Mouse (Mus musculus) frontal cortex, adult 2 months (tissue): ENCODE data around the gene Gsta4. TPM values are rescaled to one million over a fixed set of nuclear protein-coding genes. Genes with fewer than 3 reads are reported as not detected.
"Not testable (repeated sequence)": the region's sequence is repeated elsewhere in the genome, so short reads cannot be mapped to it uniquely, and the experiment has no call there.

Experiments
- DNase-seq, 2 experiments: peaks; one replicate each; pipeline ENCODE4 v3.0.0; 2022; ENCODE audit warnings: low spot score in 1 of 2; ENCODE audit errors: extremely low spot score in 1 of 2
- polyA plus RNA-seq: library from polyadenylated mRNA; depleted of rRNA; stranded (reverse); fragments of >200 nt; gene quantifications from 2 replicates; pipeline ENCODE4 v1.2.3, GENCODE M21; 2012; rRNA removed

Gsta4 gene
- 90.2 and 94.2 TPM in 2 replicates for polyA plus RNA-seq

DNA sequence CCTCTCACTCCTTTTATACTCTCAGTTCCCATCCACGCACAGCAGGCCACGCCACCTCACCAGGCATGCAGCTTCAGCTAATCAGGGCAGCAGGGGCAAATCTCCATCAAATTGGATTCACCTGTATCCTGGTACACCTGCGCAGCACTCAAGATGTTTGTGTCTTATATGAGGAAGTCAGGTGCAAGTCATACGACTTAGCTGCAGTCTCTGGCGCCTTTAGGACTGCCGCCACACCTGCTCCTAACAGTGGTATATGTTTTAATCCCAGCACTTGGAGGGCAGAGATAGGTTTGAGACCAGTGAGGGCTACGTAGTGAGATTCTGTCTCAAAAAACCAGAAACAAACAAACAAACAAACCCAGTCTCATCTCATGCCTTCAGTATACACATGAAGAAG is at the start of gene Gsta4:
Gsta4 (plus strand) TSS at position 301 of the 400 bp plus-strand sequence.
- DNase-seq: not testable (repeated sequence)

DNA sequence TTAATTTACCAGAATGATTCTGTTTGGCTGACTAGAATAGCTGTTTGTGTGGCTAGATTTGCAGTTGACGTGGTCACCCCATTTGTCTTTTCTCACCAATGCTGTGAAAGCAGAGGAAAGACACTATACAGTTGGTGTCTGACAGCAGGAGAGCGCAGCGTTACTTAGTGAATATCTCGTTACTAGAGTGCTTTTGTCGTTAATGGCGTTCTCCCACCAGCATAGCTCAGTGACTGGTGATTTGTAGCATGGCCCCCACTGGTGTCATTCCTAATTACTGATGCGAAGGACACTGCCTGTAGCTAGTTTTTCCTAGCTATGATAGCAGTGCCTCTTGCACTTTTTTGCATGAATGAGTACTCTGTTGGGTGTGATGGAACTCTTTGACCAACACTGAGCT is 46.9 kb upstream of the Gsta4 start:
- DNase-seq: no peak

DNA sequence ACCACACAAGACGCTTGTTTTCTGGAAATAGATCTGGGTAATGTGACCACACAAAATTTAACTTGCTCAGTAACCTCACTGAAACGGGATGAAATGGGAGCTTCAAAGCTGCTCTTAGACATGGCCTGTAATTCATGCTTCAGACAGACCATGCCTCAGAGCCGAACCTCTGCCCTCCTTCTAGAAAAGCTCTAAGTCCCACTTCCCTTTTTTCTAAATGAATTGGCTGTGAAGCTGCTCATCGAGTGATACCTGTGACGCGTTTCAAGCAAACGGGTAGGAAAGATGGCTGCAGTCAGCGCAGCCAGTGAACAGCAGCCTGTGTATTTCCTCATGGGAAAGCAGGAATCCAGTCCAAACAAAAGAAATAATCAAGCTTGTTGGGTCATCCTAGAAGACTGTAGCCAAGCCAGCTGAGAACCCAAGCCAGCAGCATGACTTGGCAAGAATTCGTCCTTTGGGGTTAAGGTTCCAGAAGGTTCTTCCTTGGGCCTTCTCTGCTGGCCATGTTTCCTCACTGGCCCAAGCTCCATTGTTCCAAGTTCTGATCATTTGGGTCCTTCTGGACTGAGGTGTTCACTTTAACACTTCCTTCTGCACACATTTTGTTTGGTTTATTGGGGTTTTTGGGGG is 44.4 kb upstream of the Gsta4 start:
- DNase-seq: no peak

DNA sequence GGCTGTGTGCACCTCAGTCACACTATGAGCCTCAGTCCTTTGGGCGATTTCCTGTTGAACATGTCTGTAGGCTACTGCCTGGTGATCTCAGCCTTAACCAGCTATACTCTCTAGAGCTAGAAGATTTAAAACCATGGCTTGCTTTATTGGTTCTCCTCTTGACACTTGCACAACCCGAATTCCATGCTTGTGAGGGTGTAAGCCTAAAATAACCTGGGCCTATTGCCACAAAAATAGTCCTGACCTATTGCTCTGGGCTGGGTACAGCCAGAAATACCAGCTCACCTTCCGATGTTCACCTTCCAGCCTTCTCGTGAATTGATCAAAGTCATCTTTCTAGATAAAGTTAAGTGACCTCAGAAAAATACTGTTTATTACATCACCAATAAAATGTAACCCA is 43.1 kb upstream of the Gsta4 start:
- no peak for DNase-seq

DNA sequence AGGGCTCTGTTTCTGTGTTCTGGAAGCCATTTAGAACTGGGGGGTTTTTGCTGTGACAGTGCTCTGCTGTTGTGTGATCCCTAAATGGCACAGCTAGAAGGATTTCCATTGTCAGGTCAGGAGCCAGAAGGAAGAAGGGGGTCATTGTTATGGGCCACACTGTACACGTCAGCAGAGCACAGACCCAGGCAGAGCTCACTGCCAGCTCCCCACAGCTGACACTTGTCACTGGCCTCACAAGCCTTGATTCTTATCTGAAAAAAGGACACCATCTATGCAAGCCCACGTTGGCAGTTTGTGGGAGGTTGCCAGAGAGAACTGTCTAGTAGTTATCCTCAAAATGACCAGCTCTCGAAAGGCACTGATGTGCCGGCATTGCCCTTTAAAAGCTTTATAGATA is 36.5 kb upstream of the Gsta4 start:
- DNase-seq: peak in 1 of 2 experiments; percentile 45

DNA sequence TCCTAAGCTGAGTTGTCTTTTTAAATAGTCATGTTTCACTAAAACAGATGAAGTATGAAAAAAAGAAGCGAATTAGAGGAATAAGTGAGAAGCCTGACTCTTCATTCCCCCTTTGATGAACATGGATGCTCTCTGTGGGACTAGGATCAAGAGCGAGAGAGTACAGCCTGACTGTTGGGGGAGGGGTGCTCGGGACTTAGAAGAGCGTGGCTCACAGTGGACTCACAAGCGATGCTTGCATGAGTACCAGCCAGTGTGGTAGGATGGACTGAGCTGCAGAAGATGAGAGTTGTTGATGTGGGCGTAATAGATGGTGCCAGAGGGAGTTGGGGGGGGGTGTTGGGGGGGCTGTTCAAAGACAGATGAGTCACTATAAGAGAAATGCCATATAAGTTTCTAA is 35.9 kb upstream of the Gsta4 start:
- peak in 1 of 2 experiments; percentile 42 for DNase-seq

DNA sequence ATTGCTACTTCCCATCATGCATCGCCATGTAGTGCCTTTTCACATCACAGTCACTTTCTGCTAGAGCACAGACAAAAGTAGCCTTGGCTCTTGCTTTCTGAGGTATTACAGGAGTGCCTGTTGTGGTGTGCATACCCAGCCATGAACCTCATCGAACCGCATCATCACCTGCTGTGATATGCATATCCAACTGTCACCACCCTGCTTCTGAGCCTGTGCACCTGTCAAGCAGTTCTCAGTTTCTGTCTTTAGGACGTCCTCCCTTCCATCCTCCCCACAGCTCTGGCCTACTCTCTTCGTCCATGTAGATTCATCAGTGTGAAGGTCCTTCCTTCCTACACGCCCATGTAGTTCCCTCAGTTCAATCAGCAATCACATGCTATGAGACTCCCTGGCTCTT is 34.4 kb upstream of the Gsta4 start:
- no peak for DNase-seq

DNA sequence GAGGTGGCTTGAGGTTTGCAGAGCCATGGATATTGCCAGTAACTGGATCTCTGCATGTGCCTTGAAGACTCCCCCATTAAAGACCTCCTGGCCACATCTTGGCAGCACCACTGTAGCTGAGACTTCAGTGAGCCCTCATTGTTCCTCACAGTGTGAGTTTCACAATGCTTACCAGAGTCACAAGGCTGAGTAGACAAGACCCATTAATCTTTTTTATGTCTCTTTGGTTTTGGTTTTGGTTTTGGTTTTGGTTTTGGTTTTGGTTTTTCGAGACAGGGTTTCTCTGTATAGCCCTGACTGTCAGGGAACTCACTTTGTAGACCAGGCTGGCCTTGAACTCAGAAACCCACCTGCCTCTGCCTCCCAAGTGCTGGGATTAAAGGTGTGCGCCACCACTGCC is 32.8 kb upstream of the Gsta4 start:
- DNase-seq: not testable (repeated sequence)

DNA sequence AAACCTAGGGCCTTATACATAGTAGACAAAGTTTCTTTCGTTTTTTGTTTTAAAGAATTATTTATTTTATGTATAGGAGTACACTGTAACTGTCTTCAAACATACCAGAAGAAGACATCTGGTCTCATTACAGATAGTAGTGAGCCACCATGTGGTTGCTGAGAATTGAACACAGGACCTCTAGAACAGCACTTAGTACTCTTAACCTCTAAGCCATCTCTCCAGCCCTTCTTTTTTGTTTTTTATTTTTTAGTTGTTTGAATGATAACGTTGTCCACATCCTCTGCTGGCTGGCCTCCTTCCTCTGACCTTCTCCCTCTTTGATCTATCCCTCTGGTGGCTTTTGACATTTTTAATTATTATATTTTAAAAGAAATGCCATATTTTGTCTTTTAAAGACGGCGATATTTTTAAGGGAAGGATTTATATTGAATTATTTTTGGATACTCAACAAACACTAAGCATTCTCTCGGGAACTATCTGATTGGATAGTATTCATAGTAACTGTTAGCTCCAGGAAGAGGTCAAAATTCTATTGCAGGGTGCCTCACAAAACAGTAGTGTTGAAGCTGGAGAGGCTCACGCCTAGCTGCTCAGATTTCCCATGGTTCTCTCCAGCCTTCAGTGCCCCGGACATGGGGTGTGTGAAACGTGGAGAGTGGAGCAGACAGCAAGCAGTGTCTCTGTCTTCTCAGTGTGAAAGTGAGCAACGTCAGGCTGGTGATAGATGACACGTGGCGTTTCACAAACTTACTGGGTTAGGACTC is 28.2 kb upstream of the Gsta4 start:
- no peak for DNase-seq

DNA sequence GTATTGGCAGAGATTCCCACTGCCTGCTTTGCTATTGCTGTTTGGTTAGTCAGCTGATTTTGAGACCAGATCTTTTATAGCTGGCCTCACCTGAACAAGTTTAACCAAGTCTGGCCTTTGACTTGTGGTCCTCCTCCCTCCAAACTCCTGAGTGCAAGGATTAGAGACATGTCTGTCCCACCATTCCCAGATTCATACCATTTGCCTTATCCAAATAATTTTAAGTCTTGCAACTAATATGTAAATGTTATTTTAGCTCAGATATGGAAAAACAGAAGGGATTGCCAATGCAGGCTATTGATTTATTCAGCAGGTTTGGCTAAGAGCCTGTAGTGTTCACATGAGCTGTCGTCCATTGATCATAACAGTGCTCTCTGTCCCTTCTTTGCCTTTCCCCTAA is 25.4 kb upstream of the Gsta4 start:
- DNase-seq: no peak

DNA sequence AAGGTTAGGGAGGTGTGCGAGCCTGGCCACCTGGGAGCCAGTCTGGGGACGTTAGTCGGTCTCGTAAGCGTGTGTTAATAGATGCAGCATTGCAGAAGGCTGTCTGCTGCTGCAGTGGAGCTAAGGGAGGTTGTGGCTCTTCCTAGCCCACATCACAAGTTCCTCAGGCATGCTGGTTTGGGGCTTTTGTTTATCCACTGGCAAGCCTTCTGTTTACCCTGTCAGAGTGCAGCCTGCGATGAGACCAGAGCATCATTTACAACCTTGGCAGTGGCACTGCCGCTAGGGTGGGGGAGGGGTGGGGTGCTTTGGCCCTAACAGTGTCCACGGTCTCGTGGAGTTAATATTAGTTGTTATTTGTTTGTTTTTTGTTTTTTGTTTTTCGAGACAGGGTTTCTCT is 19.3 kb upstream of the Gsta4 start:
- no peak for DNase-seq

DNA sequence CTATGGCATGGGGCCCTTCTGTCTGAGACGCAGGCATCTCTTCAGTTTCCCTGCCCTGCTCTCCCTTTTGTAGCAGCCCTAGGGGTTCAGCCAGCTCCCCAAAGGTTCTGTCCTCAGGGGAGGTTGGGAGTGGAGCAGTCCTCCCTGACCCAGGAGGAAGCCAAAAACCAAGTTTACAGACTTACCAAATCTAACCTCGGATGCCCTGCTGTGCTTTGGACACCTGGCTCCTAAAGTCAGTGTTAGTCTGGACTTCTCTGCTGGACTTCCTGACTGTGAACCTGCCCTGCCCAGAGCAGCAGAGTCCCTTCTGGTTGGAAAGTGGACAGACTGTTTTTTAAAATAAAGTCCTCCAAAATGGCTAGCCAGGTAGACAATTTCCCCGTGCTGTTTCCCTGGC is 17.8 kb upstream of the Gsta4 start:
- no peak for DNase-seq

DNA sequence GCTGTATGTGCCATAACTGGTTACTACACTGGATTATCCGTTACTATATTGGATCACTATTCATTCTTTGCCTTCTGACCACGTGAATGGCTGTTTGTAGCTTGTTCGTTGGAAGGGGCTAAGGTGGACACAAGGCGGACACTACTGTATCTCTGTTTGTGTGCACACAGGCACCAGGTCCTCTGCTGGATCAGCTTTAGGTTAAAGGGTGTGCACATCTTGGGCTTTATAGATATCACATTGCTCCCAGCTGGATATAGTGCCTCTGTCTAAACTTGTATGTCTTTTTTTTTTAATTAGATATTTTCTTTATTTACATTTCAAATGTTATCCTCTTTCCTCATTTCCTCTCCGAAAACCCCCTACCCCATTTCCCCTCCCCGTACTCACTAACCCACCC is 17.1 kb upstream of the Gsta4 start:
- DNase-seq: no peak

DNA sequence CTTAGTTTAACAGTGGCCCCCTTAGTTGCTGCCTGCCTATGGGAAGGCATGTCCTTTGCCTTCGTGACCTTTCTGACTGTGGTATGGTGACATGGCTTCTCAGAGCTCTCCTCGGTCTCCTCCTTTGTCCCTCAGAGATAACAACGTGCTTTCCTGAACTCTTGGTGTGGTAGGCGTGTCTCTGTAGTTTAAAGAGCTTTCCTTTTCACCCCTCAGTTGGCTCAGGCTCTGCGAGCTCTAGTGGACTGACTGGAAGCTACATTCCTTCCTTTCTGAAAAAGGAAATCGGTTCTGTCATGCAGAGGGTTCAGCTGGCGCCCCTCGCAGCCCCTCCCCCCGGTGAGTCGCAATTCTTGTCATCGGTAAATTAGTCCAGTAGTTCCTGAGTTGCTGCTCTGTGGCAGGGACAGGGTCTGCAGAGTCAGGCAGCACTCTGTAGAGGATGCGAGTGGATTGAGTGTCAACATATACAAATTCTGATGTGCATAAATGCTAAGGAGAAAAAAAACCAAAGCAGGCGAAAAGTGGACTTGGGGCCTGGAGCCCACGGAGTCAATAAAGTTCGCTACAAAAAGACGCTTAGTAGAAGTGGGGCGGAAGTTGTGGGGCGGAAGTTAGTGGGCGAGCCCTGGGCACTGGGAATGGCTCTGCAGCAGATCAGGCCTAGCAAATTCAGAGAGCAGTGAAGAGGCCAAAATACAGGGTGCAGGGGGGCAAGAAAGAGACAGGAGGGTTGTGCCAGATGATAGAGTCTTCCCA is 15.7 kb upstream of the Gsta4 start:
- no peak for DNase-seq

DNA sequence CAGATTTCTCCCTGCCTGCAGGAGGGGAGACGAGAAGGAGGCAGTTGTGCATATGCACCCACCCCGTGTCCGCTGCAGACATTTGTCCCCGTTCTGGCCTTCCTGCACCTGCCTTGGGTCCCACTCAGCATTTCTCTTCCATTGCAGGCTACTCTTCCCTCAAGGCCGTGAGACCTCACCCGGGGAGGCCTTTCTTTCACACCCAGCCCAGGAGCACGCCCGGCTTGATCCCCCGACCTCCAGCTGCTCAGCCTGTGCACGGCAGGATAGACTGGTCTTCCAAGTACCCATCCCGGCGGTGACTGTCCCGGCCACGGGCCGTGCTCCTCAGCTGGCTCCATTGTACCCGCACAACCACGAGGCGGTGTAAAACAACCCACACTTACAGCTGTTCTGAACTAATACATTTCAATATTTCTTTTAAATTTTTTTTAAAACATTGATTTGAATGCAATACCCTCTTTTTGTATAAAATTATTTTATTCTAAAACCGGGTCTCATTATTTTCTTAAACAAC is 15.1 kb upstream of the Gsta4 start:
- no peak for DNase-seq

DNA sequence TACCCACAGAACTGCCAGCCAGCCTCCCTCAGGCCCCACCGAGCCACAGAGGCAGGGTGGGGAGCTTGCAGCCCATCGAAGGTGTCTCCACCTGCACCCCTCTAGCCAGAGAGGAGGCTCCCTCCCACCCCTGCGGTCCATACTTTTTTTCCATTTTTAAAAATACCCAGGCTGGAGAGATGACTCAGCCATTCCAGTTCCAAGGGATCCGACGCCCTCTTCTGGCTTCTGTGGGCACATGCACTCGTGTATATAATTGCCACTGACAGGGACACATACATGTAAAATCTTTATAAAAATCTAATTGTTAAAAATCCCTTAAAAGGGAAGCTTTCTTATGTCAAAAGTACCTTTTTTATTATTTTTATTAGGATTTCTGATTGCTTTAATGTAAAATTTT is 13.7 kb upstream of the Gsta4 start:
- DNase-seq: no peak

DNA sequence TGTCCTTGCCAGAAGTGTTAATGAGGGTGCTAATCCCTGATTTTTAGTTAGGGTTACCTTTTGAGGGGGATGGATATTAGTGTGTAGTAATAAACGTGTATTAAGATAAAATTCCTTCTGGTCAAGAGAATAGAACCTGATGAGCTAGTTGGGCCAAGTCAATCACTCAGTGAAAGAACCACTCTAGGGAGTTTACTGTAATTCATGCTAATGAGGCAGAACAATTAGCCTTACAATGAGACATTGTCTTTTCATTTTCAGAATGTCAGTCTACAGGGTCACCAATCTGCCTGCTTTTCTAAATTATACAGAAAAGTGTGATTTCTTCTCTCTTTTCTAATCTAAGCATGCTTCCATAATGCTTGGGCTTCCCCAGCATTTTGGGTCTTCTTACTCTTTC is 8.6 kb upstream of the Gsta4 start:
- no peak for DNase-seq

DNA sequence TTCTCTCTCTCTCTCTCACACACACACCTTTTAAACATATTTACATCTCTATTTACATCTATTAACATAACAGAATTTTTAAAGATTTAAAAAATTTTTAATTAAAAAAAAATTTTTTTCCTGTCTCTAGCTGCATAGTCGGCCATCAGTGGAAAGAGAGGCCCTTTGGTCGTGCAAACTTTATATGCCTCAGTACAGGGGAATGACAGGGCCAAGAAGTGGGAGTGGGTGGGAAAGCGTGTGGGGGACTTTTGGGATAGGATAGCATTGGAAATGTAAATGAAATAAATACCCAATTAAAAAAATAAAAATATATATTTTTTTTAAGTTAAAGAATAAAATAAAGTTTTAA is 7.7 kb upstream of the Gsta4 start:
- not testable (repeated sequence) for DNase-seq

DNA sequence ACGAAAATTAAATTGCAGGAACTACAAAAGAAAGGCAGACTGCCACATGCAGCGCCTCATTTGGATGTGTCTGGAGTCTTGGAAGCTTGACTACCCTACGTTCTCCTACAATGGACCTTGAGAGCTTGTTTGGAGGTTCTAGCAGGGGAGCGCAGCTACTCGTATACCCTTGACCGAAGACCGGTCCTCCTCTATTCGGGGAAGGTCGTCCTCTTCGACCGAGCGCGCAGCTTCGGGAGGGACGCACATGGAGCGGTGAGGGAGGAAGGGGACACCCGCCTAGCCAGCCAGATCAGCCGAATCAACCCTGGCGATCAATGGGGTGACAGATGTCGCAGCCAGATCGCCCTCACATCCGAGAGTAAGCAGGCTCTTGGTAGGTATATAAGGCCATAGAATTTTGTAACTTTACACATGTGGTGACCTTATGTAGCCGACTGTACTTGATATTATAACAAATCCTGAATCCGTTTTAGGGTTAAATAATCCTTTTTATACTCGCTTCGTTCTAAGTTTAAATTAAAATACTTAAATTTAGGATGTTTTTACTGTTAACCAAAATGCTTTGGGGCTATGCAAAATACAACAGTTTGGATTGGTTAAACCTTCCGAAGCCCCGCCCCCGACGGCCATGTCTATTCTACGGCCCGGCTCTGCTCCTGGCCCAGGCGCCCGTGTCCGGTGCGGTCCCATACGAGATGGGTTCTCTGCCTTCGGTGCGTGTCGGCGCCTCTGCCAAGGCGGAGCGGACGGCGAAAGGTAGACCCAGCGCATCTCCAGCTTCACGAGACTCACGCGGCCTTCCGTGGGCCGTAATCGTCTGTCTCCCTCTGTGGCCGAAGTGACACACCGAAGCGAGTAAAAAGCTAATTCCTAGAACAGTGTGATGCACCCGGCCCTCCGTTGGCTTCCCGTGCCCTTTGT is 7.0 kb upstream of the Gsta4 start:
- peak; percentile 90 to 97 for DNase-seq

DNA sequence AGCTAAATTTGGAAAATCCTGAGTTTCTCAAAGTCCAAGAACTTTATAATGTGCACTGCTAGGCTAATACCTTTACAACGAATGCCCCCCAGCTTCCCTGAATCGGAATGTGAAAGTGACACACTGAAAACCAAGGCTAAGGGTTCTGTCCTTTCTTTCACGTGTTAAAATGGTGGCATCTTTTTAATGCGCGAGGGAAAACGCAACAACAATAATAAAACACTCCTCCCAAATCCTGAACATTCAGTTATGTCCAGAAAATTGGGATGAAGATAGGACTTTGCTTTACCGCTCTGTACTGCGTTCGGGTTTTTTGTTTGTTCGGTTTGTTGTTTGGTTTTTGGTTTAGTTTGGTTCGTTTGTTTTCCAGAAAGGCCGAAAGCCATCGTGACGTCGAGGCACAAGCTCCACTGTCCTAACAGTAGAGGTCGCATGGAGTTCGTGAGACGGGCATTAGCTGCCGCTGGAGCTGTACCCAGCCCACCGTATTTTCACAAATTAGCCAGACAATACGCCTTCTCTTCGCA is 6.3 kb upstream of the Gsta4 start:
- DNase-seq: peak in 1 of 2 experiments; percentile 67
